Mouse (Mus musculus): ENCODE data around the gene Map7. TPM values are rescaled to one million over a fixed set of nuclear protein-coding genes. Genes with fewer than 3 reads are reported as not detected.

The Map7 gene
- total RNA-seq (2021): 10 to 100 TPM; 76.4 to 76.6 TPM
- long read RNA-seq, experiment 1, full-length matches to known transcripts: 23 of 57 reads
- long read RNA-seq, experiment 1, partial matches to known transcripts: 17 of 57 reads
- long read RNA-seq, experiment 1, other reads (novel, unspliced or antisense): 17 of 57 reads
- long read RNA-seq, experiment 2, full-length matches to known transcripts: 18 of 43 reads
- long read RNA-seq, experiment 2, partial matches to known transcripts: 16 of 43 reads
- long read RNA-seq, experiment 2, other reads (novel, unspliced or antisense): 9 of 43 reads

DNA sequence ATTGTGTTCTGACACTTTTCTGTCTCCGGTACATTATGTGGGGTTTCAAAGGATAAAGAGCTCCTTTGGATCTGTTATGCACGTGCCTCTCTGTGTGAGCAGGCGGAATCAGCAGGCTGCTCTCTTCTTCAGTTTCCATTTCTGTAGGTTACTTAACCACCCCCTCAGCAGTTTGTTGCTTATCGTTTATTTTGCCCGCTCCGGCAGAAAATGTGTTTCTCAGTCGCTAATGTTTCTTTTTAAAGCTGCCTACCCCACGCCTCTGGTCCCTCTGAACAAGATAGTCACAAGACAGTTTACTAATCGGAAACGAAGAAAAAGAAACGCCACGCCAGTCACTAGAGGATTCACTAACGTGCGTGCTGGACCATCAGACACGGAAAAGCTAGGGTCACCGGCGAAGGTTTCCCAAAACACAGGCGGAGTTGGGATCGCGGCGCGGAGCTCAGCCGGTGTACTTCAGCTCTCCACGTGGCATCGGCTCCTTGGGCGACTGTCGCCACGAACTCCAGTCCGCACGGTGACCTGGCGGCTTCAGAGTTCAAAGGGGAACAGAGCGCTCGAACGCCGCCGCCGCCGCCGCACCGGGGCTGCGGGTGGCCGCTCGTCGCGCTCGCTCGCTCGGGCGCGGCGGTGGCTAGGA is at the start of gene Map7:
Map7 (plus strand) TSS at position 342 of the 643 bp plus-strand sequence.
- intact Hi-C loops (cut with DNase I): loop anchor here (2.0 to 5.0 kb wide), 2 partner anchors 23 to 134 kb away; no protein-coding TSS in a partner anchor
- peak; percentile 57 to 81 for DNase-seq (ENCODE audit: low spot score in 2 of 2)

DNA sequence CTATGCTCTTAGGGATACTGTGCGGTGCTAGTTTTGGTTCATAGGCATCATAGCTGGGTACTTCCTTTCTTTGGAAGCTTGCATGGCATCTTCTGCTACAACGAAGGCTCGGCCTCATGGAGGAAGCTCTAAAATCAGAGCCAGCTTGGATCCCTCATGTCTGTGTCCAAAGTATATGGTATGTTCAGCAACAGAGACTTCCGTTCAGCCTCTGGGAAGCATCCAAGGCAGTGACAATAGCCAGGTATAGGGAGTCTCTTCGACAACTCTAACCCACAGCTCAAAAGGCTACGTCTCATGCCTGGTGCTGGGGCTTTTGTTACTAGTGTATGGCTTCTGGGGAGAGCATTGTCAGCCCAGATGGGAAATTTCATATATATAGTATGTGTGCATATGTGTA is 46.8 kb upstream of the Map7 start:
- intact Hi-C loops (cut with DNase I): no loop called here
- DNase-seq (ENCODE audit: low spot score in 2 of 2): no peak

DNA sequence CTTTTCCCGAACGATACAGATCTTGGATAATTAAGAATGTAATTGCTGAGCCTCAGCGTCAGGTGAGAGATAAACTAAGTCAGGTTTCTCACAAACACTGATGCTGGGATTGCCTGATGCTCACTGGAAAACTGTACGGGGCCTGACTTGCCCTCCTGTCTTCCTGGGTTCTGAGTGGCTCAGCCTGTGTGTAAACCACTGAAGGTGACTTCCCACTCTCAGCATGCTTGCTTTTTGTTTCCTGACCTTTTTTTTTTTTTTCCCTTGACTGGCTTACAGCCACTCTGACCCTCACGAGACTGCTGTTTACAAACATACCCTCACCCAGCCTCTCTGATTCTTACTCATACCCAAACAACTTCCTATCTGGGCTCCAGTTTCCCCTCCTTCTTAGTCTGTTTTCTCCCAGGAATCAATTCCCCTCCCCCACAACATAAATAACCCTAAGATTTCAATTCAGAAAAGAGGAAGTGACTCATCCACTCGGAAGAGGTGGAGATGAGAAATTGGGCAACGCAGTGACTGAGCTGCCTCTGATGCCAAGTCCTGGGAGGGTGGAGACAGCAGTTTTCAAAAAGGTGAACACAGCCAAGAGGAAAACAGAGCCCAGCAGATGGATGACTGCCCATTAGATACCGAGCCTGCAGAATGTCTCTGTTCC is 43.9 kb upstream of the Map7 start:
- intact Hi-C loops (cut with DNase I): no loop called here

DNA sequence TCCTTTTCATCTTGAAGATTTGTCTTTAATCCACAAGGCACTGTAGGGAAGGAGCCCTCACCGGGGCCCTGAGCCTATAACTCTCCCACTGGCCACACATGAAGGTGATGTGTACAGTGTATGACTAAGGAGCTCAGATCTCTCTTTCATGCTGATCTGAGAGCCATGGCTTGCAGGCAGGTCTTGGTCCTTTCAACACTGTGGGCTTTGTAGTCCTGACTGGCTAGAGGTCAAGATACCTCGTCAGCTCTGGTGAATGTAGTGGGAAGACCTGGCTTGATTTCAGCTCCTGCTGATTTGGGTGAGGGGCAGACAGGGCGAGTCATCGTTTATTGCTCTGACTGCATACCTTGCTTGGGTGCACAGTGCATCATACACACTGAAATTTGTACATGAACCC is 42.7 kb upstream of the Map7 start:
- intact Hi-C loops (cut with DNase I): no loop called here
- no peak for DNase-seq (ENCODE audit: low spot score in 2 of 2)

More for the DNA sequence above, 43.9 kb upstream of the Map7 start:
- DNase-seq (ENCODE audit: low spot score in 2 of 2): peak in 1 of 2 experiments; percentile 40

DNA sequence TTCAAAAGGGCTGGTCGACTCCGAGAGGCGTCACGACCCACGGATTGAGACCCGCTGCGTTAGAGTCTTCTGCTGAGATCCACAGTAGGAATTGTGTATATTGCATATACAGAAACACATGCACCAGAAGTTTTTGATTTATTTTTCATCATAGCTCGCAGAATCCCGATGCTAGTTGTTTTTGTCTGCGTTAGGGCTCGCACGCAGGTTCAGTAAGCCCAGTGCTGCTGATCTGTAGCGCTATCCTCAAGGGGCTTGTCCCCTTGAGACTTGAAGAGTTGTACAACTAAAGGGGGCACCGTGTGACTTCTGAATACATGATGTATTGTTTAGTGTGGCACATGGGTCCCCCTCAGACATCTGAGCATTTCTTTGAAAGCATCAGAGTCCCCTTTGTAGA is 41.2 kb upstream of the Map7 start:
- no peak for DNase-seq (ENCODE audit: low spot score in 2 of 2)
- intact Hi-C loops (cut with DNase I): no loop called here

DNA sequence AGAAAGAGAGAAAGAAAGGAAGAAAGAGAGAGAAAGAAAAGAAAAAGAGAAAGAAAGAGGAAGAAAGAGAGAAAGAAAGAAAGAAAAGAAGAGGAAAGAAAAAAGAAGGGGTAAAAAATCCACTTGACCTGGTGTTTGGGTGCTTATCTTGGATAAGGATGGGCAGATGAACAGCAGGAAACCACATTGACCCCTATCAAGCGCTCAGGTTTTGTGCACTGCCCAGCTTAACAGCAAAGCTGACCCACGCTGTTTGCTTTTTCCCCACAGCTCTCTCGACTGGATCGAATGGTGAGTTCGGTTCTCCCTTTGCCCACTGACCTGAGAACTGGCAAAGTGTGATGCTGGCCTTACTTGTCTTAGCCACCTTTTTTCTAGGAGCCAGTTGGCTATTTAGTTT is 36.8 kb upstream of the Map7 start:
- intact Hi-C loops (cut with DNase I): no loop called here
- DNase-seq (ENCODE audit: low spot score in 2 of 2): no peak

DNA sequence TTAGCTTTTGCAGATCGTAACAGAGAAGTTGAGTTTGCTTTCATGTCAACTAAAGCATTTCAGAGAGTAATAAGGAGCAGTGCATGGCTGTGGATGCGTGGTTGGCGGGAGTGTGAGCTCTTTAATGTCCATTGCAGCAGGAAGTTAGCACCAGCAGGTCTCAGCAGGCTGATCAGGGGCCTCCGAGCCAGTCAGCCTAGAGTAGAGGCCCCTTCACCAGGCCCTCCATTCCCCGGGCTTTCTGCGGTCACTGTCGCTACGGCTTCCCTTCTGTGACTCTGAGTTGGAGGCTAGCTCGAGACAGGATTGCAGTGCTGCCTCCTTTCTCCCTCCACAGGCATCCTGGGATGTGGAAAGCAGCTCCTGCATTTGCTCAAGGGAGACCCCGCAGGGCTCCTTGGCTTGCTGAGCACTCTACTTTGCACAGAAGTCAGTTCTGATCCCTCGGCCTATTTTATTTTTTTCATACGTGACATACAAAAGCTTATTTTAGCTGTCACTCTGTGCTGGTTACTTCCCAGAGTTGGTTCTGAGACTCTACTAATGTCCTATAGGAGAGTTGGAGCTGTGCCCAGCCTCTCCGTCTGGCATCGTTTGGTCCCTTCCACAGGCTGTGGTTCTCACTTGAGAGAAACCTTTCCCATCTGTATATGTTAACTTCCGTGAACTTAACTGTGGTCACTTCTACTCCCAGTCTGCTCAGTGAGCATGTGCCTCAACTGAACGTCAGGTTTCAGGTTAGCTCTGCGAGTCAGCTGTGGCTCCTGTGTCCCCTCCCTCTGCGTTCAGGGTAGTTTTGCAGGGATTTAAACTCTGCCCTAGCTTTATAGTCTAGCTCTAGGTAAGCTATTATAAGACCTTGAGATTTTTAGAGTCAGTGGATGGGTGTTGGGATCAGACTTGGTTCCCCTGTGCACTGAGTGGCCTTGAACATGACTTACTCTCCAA is 36.0 kb upstream of the Map7 start:
- DNase-seq (ENCODE audit: low spot score in 2 of 2): peak; percentile 41 to 47
- intact Hi-C loops (cut with DNase I): no loop called here

DNA sequence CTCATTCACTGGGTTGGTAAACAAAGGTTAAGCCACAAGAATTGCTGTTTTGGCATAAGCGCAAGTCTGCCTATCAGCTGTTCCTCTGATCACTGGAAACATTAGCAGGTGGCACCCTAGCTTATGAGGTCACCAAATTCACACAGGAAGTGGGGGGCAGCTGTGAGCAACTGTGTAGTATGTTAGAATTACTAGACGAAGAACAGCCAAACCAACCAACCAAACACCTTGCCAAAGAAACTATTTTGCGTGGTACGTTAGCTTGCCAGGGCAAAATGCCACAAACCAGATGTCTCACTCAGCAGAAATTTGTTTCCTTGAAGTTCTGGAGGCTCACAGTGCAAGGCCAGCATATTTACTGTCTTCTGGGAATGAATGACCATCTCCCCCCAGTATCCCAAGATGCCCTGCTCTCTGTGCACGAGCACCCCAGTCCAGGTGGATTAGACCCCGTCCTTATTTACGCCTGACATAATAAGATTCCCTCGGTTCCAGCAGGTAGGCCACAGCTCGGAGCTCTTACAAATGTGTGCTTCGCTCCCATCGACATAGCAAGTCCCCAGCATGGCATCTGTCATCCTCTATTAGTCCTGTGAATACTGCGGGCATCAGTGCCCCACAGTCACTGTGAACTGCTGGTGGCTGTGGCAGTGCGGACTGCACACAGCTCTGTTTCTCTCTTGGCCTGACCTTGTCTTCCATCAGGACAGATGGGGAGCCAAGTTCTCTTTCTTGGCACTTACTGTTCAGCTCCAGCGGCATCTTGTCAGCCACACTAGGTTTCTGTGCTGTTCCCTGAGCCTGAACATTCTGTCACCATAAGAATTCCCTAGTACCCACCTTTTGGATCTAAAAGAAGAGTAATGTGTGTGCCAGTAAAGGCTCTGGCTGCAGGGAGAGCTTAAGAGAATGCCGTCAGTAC is 28.5 kb upstream of the Map7 start:
- intact Hi-C loops (cut with DNase I): loop anchor here (5.0 kb wide), 1 partner anchor 187 kb away; the partner anchor contains the start of gene Map3k5
- no peak for DNase-seq (ENCODE audit: low spot score in 2 of 2)

DNA sequence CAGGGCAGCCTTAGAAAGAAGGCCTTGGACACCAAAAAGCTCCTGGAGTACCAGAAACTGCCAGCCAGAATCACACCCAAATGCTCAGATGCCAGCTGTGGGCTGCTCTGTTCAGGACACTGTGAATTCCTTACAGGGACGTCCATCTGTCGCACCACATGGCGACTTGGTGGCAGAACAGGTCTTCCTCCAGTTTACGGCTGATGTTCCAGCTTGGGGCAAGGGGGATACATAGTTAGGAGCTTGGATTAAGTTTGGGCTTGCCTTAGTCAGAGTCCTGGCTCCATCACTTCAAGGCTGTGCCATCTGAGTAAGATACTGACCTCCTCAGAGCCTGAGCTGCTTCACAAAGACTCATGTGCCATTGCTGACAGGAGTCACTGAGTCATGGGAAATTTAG is 26.3 kb upstream of the Map7 start:
- intact Hi-C loops (cut with DNase I): loop anchor here (5.0 kb wide), 1 partner anchor 190 kb away; the partner anchor contains the start of gene Map3k5

DNA sequence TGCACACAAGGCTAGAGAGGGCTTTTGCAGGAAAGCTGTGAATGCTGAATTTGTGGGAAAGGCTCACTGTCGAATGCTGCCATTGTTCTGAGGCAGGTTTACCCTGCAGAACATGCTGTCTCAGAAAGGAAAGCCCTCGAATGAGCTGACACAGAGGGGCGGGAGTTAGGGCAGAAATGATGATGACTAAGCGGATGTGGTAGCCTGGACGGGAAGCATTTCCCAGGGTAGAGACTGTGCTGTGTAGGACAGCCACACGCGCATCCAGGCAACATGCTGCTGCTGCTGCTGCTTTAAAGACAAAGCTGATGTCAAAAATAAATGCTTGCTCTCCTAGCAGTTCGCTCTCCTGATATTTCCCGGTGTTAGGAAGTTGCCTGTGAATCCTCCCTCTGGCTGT is 24.9 kb upstream of the Map7 start:
- intact Hi-C loops (cut with DNase I): loop anchor here (5.0 kb wide), 1 partner anchor 191 kb away; the partner anchor contains the start of gene Map3k5

More for the DNA sequence above, 26.3 kb upstream of the Map7 start:
- no peak for DNase-seq (ENCODE audit: low spot score in 2 of 2)

DNA sequence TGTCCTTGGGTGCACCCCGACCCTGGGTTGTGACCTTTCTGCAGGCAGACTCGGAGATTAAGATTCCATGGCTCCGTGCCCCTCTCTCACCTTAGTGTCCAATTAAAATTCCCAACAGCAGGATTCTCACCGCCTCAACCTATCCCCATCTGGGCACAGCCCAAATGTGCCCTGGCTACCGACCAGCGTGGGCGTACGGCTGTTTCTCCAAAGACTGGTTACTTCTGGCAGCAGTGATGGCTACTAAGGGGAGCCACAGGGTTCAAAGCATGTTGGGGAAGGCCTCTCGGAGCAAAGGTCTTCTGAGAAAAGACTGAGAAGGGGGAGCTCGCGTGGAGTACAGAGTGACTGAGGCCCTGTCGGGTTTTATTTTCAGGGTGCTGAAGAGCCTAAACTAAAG is 23.7 kb upstream of the Map7 start:
- no peak for DNase-seq (ENCODE audit: low spot score in 2 of 2)
- intact Hi-C loops (cut with DNase I): loop anchor here (5.0 kb wide), 1 partner anchor 192 kb away; the partner anchor contains the start of gene Map3k5

More for the DNA sequence above, 24.9 kb upstream of the Map7 start:
- peak; percentile 33 to 36 for DNase-seq (ENCODE audit: low spot score in 2 of 2)

DNA sequence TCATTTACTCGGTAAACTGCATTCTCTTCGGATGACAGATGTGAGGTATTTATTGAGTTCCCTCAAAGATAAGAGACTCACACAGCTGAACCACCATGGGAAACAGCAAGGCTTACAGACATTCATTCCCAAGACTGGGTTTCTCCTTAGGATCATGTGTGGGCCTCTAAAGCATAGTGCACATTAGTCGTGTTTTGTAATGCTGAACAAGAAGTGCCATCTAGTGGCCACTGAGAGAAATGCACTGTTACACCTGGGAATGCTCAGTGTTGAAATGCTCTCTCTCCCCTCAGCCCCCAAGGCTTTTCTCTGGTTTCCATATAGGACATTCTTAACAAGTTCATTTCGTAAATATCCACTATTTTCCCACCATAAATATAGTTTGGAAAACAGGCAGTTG is 23.0 kb upstream of the Map7 start:
- intact Hi-C loops (cut with DNase I): loop anchor here (5.0 kb wide), 1 partner anchor 213 kb away; no protein-coding TSS in a partner anchor
- peak; percentile 80 to 81 for DNase-seq (ENCODE audit: low spot score in 2 of 2)

DNA sequence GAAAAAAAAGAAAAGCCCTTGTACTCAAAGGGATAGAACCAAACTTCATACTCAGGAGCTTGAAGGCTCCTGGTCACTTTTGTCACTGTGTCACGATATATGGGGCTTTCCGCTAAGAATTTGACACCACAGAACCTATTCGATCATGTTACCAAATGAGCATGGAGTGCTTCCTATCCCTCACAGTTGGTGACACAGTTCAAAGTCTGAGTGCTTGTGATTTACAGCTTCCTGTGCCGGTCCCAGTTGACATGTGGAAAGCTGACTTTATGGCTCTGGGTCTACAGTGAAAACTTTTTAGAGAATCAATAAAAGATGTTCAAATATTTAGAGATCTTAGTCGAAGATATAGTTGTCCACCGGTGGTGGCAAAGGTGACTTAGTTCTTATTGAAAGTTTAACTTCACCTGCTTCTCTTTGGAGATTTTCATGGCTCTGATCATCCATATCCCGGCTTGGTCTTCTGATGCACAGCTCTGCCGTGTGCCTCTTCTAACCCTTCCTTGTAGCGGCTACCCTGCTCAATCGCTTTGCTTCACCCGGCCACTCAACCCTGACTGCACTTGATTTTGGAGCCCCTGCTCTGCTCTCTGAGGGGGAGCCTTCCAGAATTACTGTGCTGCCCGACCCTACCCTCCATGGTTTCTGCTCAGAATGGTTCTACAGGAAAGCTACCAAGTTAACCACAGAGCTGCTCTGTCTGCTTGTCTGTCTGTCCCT is 15.2 kb upstream of the Map7 start:
- intact Hi-C loops (cut with DNase I): no loop called here
- DNase-seq (ENCODE audit: low spot score in 2 of 2): no peak

DNA sequence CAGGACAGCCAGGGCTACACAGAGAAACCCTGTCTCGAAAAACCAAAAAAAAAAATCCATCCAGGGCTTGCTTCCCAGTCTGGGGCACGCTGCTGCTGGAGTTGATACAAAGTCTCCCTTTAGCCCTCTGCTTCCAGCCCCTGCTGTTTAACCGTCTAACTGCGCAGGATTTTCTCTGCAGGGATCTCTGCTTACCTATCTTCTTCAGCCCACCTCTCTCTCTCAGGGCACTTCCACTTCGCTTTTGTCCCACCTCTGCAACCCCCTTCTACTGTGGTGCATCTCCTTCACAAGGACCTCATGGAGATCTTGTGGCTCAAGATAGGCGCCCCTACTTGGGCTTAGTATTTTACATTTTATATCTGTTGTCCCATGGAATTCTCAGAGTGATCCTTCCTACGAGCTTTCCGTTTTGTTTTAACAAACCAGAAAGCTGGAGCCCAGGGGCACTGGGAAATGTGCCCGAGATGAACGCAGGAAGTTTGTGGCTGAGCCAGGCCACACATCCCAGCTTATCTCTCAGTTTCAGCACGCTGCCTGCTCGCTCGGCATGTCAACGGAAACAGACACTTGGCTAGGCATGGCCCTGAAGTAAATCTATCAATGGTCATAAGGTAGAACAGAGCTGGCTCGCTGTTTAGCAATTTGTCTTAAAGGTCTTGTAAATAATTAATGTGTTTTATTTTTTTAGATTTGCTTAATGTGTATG is 12.8 kb upstream of the Map7 start:
- intact Hi-C loops (cut with DNase I): no loop called here
- no peak for DNase-seq (ENCODE audit: low spot score in 2 of 2)

DNA sequence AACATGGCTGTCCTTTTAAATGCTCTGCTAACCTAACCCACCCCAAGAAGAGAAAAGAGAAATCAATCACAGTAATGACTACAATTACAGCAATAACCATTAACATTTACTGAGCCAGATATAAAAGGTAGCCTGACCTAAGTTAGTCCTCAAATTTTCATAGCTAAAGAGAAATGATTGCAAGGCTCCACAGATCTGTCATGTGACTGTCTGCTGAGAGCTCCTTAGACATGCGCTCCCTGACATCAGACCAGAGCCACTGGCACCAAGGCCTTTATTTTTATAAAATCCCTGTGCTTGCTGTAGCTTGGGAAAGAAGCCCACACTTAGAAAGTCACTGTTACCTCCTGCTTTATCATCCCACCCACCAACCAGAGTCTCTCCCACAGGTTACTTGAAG is 11.8 kb upstream of the Map7 start:
- intact Hi-C loops (cut with DNase I): no loop called here

DNA sequence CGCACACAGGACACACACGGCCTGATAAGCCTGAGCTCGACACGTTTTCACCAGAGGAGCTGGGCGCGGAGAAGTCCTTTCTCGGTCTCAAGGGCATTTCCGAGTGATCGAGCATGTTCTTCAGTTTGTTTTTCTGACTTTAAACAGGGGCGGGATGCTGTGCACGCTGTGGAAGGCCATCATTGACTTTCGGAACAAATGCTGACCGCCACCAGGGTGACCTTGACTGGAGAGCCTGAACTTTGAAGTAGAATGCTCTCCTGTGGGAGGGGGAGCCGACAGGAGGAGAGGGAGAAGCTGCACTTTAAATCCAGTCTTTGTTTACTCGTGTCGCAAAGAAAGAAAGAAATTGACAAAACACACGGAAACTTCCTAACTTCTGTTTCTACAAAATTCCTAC is 6.9 kb upstream of the Map7 start:
- intact Hi-C loops (cut with DNase I): no loop called here
- no peak for DNase-seq (ENCODE audit: low spot score in 2 of 2)

More for the DNA sequence above, 11.8 kb upstream of the Map7 start:
- no peak for DNase-seq (ENCODE audit: low spot score in 2 of 2)

DNA sequence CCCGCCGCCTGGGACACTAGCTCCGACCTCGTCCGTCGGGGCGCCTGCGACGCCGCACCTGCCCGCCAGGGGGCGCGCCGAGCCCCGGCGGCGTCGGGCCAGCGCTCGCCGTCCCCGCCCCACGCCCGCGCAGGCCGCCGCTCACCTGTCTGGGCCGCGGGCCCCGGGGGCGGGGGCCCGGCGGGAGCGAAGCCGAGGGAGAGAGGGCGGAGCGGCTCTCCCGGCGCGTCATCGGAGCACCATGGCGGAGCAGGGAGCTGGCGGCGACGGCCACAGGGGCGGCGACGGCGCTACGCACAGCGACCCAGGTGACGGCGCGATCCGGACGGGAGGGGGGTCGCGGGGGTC is 476 bp downstream of the Map7 start:
- intact Hi-C loops (cut with DNase I): loop anchor here (2.0 to 5.0 kb wide), 2 partner anchors 22 to 134 kb away; no protein-coding TSS in a partner anchor
- peak in 1 of 2 experiments; percentile 55 for DNase-seq (ENCODE audit: low spot score in 2 of 2)

Measured in left cerebral cortex, postnatal 14 days (tissue).